Mouse (Mus musculus) fibroblast of lung, adult 2 months (primary cell): ENCODE measurements at regions not wholly inside any gene's neighbourhood (a gene's known extent, or its start where the extent isn't known, plus 50 kb on each side); places are given as distances from the start of the nearest gene placed in this dataset.

Experiments used
- DNase-seq: peaks from one replicate; pipeline ENCODE4 v3.0.0-alpha.2; 2011; ENCODE audit warnings: low read depth

GRCm38 (mm10) chr14:25334186-25334585 lies 124.8 kb upstream of the Zmiz1 start:
- DNase-seq = no peak

- DNase-seq = no peak
Observed at GRCm38 (mm10) chr14:25336875-25337274, 122.1 kb upstream of the Zmiz1 start.

GRCm38 (mm10) chr14:25338404-25339051 lies 120.5 kb upstream of the Zmiz1 start:
- DNase-seq = no peak

- no peak for DNase-seq
Observed at GRCm38 (mm10) chr14:25340845-25341244, 118.1 kb upstream of the Zmiz1 start.

- no peak for DNase-seq
Observed at GRCm38 (mm10) chr14:25341848-25342427, 117.0 kb upstream of the Zmiz1 start.

GRCm38 (mm10) chr14:25342865-25343565 lies 116.0 kb upstream of the Zmiz1 start:
- no peak for DNase-seq

- no peak for DNase-seq
Observed at GRCm38 (mm10) chr14:25345995-25346394, 113.0 kb upstream of the Zmiz1 start.

GRCm38 (mm10) chr14:25346813-25347610 lies 112.0 kb upstream of the Zmiz1 start:
- no peak for DNase-seq

GRCm38 (mm10) chr14:25350282-25350964 lies 108.6 kb upstream of the Zmiz1 start:
- DNase-seq = no peak

GRCm38 (mm10) chr14:25353804-25354203 lies 105.2 kb upstream of the Zmiz1 start:
- no peak for DNase-seq

- no peak for DNase-seq
Observed at GRCm38 (mm10) chr14:25354288-25354850, 104.6 kb upstream of the Zmiz1 start.

- no peak for DNase-seq
Observed at GRCm38 (mm10) chr14:25357805-25358204, 101.2 kb upstream of the Zmiz1 start.

- DNase-seq = peak; percentile 90
Observed at GRCm38 (mm10) chr14:25359824-25360294, 99.1 kb upstream of the Zmiz1 start.

- DNase-seq = no peak
Observed at GRCm38 (mm10) chr14:25360726-25361125, 98.3 kb upstream of the Zmiz1 start.

- no peak for DNase-seq
Observed at GRCm38 (mm10) chr14:25361129-25361528, 97.9 kb upstream of the Zmiz1 start.

- no peak for DNase-seq
Observed at GRCm38 (mm10) chr14:25362771-25363170, 96.2 kb upstream of the Zmiz1 start.

GRCm38 (mm10) chr14:25365226-25365800 lies 93.7 kb upstream of the Zmiz1 start:
- no peak for DNase-seq

GRCm38 (mm10) chr14:25366009-25366408 lies 93.0 kb upstream of the Zmiz1 start:
- no peak for DNase-seq

- DNase-seq = no peak
Observed at GRCm38 (mm10) chr14:25370306-25371020, 88.5 kb upstream of the Zmiz1 start.

- DNase-seq = no peak
Observed at GRCm38 (mm10) chr14:25371021-25371400, 88.0 kb upstream of the Zmiz1 start.
